In the genomic region with DNA sequence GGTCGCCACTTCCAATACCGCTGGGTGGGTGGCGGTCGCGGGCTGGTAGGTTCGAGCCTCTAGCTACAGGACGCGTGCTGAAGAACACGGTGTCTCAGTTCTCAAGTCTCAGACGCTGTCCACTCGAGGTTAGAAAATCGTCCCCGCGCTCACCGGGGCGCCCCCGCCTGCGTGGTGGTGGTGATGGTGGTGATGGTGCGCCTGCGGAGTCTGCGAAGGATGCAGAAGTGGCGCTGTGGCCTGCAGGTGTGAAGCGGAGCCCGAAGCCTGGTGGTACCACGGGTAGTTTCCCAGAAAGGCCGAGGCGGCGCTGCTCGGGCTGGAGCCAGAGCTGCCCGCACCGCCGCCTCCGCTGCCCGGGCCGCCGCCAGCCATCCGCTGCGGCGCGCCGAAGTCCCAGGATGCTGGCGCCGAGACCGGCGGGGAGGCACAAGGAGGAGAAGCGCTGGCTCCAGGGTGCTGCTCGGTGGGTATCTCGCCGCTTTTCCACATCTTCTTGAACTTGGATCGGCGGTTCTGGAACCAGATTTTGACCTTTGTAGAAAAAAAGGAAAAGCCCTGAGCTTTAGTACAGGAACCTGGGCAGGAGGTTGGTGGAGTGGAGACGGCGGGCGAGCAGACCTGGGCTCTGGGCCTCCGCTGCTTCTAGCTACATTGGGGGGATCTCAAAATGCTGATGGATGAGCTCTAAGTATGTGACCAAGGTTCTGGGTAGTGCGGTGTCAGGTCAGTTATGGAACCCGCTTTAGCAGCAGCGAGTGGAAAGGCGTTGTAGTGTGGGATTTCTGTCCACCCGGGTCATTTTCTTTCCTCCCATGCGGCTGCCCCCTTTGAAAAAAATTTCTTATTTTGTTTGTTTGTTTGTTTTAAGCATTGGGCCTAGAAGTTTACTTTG, we compare ENCODE assay signal across 8 mouse cellular contexts. TPM values are rescaled to one million over a fixed set of nuclear protein-coding genes. Genes with fewer than 3 reads are reported as not detected.
DNase-seq lines count a peak whose midpoint lies in the region; ATAC-seq and TF ChIP-seq lines count a peak whose summit lies in the region.

No protein-coding gene starts in this region.

- no peak for ATAC-seq in heart, embryonic 11.5 days (replicated peaks; ENCODE audit: insufficient number of reproducible peaks, low FRiP score, low TSS enrichment)
- no peak for ATAC-seq in heart, postnatal 0 days (ENCODE audit: insufficient read depth, low read depth)
- no peak for ATAC-seq in midbrain, embryonic 12.5 days (ENCODE audit: low FRiP score, low read depth)
- ATAC-seq in activated CD4-positive, CD25-positive, alpha-beta regulatory T cell, adult 4 months = no peak

- H3K27me3 ChIP-seq in heart, embryonic 11.5 days (ENCODE audit: control insufficient read depth, insufficient read depth, low read length) = peaks cover 93% of the 10 kb centered on the region
- peaks cover 97% of the 10 kb centered on the region for H3K27me3 ChIP-seq in heart, postnatal 0 days (ENCODE audit: control insufficient read depth, insufficient read depth, low read length)
- peaks cover 91% of the 10 kb centered on the region for H3K27me3 ChIP-seq in midbrain, embryonic 12.5 days

- peak overlapping the region; percentile 99 for H3K4me2 ChIP-seq in heart, embryonic 11.5 days
- H3K4me2 ChIP-seq in heart, postnatal 0 days (ENCODE audit: low read depth, low read length) = no peak overlapping the region
- peak overlapping the region; percentile 98 for H3K4me2 ChIP-seq in midbrain, embryonic 12.5 days (replicated peaks)

- no peak overlapping the region for H3K9ac ChIP-seq in heart, embryonic 11.5 days (ENCODE audit: low read depth, low read length)
- no peak overlapping the region for H3K9ac ChIP-seq in heart, postnatal 0 days (replicated peaks; ENCODE audit: low read depth, low read length)
- H3K9ac ChIP-seq in midbrain, embryonic 12.5 days (replicated peaks) = peak overlapping the region; percentile 21; the same call in 1 of the 2 replicates

- H3K4me3 ChIP-seq in heart, embryonic 11.5 days (ENCODE audit: low read depth, low read length) = peak overlapping the region; percentile 63
- peak overlapping the region; percentile 17; the same call in 1 of the 2 replicates for H3K4me3 ChIP-seq in heart, postnatal 0 days (ENCODE audit: low read depth, low read length)
- peak overlapping the region; percentile 56 for H3K4me3 ChIP-seq in midbrain, embryonic 12.5 days

- 2% methylated on average over 61 of the region's 61 CpGs for WGBS in heart, embryonic 11.5 days (ENCODE audit: insufficient replicate concordance)
- 3% methylated on average over 60 of the region's 61 CpGs for WGBS in heart, postnatal 0 days
- under 1% methylated on average over 61 of the region's 61 CpGs for WGBS in midbrain, embryonic 12.5 days

- intact Hi-C loops in heart, postnatal 14 days (cut with DNase I) = loop anchor here (2.0 to 10.0 kb wide), 7 partner anchors 14 to 387 kb away; a partner anchor contains a TSS

- H3K9me3 ChIP-seq in heart, embryonic 11.5 days (replicated peaks; ENCODE audit: control insufficient read depth, low read length) = no peaks in the 10 kb centered on the region
- H3K9me3 ChIP-seq in heart, postnatal 0 days (replicated peaks; ENCODE audit: control insufficient read depth, low read length) = no peaks in the 10 kb centered on the region
- H3K9me3 ChIP-seq in midbrain, embryonic 12.5 days = no peaks in the 10 kb centered on the region

- H3K4me1 ChIP-seq in heart, embryonic 11.5 days (ENCODE audit: control insufficient read depth, insufficient read depth, low read length) = peaks cover 24% of the 10 kb centered on the region
- H3K4me1 ChIP-seq in heart, postnatal 0 days (ENCODE audit: control insufficient read depth, insufficient read depth) = peaks cover 11% of the 10 kb centered on the region; the same call in 1 of the 2 replicates
- H3K4me1 ChIP-seq in midbrain, embryonic 12.5 days = peaks cover 48% of the 10 kb centered on the region

- no peak for TF ChIP-seq EP300 in heart, postnatal 0 days (IDR thresholded peaks at IDR 0.05; ENCODE audit: low read depth)

- no peak for TF ChIP-seq CTCF in heart, postnatal 0 days (IDR thresholded peaks at IDR 0.05; ENCODE audit: low read depth)

- no peak for DNase-seq in heart, postnatal 14 days
- peak; percentile 48 for DNase-seq in R1 (ENCODE audit: low read depth, low spot score)
- no peak for DNase-seq in heart, postnatal 0 days (ENCODE audit: low spot score)
- DNase-seq in thymus, postnatal 4 days = peak; percentile 57
- DNase-seq in cerebellum, adult 18-20 months = no peak

- H3K27ac ChIP-seq in heart, embryonic 11.5 days (ENCODE audit: low read depth, low read length) = no peak overlapping the region
- no peak overlapping the region for H3K27ac ChIP-seq in heart, postnatal 0 days (ENCODE audit: low read depth)
- 0 out of 2 replicates have a peak overlapping the region, but pooled peaks have one; percentile 15 for H3K27ac ChIP-seq in midbrain, embryonic 12.5 days (replicated peaks)

- H3K36me3 ChIP-seq in heart, embryonic 11.5 days (ENCODE audit: control insufficient read depth, insufficient read depth, low read length) = no peaks in the 10 kb centered on the region
- no peaks in the 10 kb centered on the region for H3K36me3 ChIP-seq in heart, postnatal 0 days (replicated peaks; ENCODE audit: control insufficient read depth, insufficient read depth, low read length)
- no peaks in the 10 kb centered on the region for H3K36me3 ChIP-seq in midbrain, embryonic 12.5 days

RNA-seq across cellular contexts. Expression of a gene that starts 1.9 kb away (rescaled TPM):
- 0.65 and 1.3 TPM in 2 replicates for polyA plus RNA-seq in heart, embryonic 11.5 days (2014; fragmentation: Nextera tagmentation; extraction: Ambion mirVana)
- total RNA-seq in heart, postnatal 14 days (2021) = not detected
- 1.1 TPM in 1 of 2 replicates, not detected in the other for total RNA-seq in heart, postnatal 0 days (2014; rRNA removed; ENCODE audit: low replicate concordance)
- polyA plus RNA-seq in heart, postnatal 0 days (2015; fragmentation: Nextera tagmentation; extraction: Ambion mirVana) = not detected in 2 replicates
- 15.8 and 21.5 TPM in 2 replicates for polyA plus RNA-seq in midbrain, embryonic 12.5 days (2016; fragmentation: Nextera tagmentation; extraction: Ambion mirVana)
- polyA plus RNA-seq in activated CD4-positive, CD25-positive, alpha-beta regulatory T cell, adult 4 months (2017; shearing (Covaris generic)) = not detected

RNA-seq across cellular contexts. Expression of a gene that starts 16.7 kb away (rescaled TPM):
- 1.0 and 2.1 TPM in 2 replicates for polyA plus RNA-seq in heart, embryonic 11.5 days (2014; fragmentation: Nextera tagmentation; extraction: Ambion mirVana)
- total RNA-seq in heart, postnatal 14 days (2021) = under 1 TPM; 0.44 to 0.60 TPM
- total RNA-seq in heart, postnatal 0 days (2014; rRNA removed; ENCODE audit: low replicate concordance) = not detected in 2 replicates
- 0.05 TPM in 1 of 2 replicates, not detected in the other for polyA plus RNA-seq in heart, postnatal 0 days (2015; fragmentation: Nextera tagmentation; extraction: Ambion mirVana)
- polyA plus RNA-seq in midbrain, embryonic 12.5 days (2016; fragmentation: Nextera tagmentation; extraction: Ambion mirVana) = 37.2 and 59.9 TPM in 2 replicates
- not detected for polyA plus RNA-seq in activated CD4-positive, CD25-positive, alpha-beta regulatory T cell, adult 4 months (2017; shearing (Covaris generic))

Comparison
In these comparisons a context has a peak if more than half of its experiments do, and no peak if none do; other contexts are left out.
1. DNase-seq: peak in R1 (single experiment) and thymus, postnatal 4 days (single experiment); none in heart, postnatal 14 days (0 of 2), heart, postnatal 0 days (single experiment) and cerebellum, adult 18-20 months (0 of 2).
2. RNA of a gene that starts 16.7 kb away (polyA plus RNA-seq): 37.2 to 59.9 TPM in midbrain, embryonic 12.5 days; 1.0 to 2.1 TPM in heart, embryonic 11.5 days, 0.05 TPM in heart, postnatal 0 days and not detected in activated CD4-positive, CD25-positive, alpha-beta regulatory T cell, adult 4 months; every median in the first group is over 10 times any median in the second.
3. Peak in every context shown above with its lines, with median percentiles within 50 percentile points of each other: H3K4me3 ChIP-seq.